12 mouse cellular contexts compared by ENCODE assay signal in the genomic region with DNA sequence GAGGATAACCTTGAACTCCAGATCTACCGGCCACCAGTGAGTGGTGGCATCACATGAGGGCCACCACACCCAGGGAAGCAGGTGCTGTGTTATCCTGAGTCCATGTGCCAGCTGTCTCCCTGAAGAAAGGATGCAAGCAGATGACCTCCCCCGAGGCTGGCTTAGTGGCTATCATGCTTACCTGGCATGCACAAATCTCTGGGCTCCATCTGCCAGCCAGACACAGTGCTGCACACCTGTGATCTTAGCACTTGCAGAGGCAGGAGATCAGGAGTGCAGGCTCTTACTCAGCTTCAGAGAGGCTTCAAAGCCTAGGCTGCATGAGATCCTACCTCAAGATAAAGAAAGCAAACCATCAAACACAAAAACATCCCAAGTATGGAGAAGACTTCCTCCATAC. TPM values are rescaled to one million over a fixed set of nuclear protein-coding genes. Genes with fewer than 3 reads are reported as not detected.
DNase-seq lines count a peak whose midpoint lies in the region; ATAC-seq and TF ChIP-seq lines count a peak whose summit lies in the region.
"Had no signal": no experiment of that assay in that cellular context is flagged by ENCODE, and none has a peak within 500 bp of the region (broad histone marks: within the 10 kb centered on the region; RNA-seq: fewer than 3 reads in every experiment).

No protein-coding gene starts in this region.

- H3K9me3 ChIP-seq in heart, embryonic 10.5 days: no peaks in the 10 kb centered on the region
- no peaks in the 10 kb centered on the region for H3K9me3 ChIP-seq in liver, embryonic 13.5 days (replicated peaks)
- no peaks in the 10 kb centered on the region for H3K9me3 ChIP-seq in liver, embryonic 11.5 days (ENCODE audit: control insufficient read depth, low read length)
- no peaks in the 10 kb centered on the region for H3K9me3 ChIP-seq in stomach, postnatal 0 days (ENCODE audit: control insufficient read depth, low read length)
- H3K9me3 ChIP-seq: limb, embryonic 13.5 days had no signal

- no peaks in the 10 kb centered on the region for H3K27me3 ChIP-seq in heart, embryonic 10.5 days (ENCODE audit: insufficient read depth, poor library complexity, severe bottlenecking)
- H3K27me3 ChIP-seq in liver, embryonic 13.5 days: no peaks in the 10 kb centered on the region
- no peaks in the 10 kb centered on the region for H3K27me3 ChIP-seq in liver, embryonic 11.5 days (replicated peaks; ENCODE audit: control insufficient read depth, insufficient read depth, low read length)
- H3K27me3 ChIP-seq in stomach, postnatal 0 days (ENCODE audit: control insufficient read depth, insufficient read depth, low read length): no peaks in the 10 kb centered on the region
- H3K27me3 ChIP-seq: limb, embryonic 13.5 days had no signal

- TF ChIP-seq CTCF in bone marrow, adult 2 months (IDR thresholded peaks at IDR 0.05; ENCODE audit: control insufficient read depth, insufficient read depth, low read length): no peak
- no peak for TF ChIP-seq CTCF in stomach, postnatal 0 days (IDR thresholded peaks at IDR 0.05; ENCODE audit: low read depth)

- no peak overlapping the region for H3K4me2 ChIP-seq in liver, embryonic 13.5 days
- H3K4me2 ChIP-seq in liver, embryonic 11.5 days: no peak overlapping the region
- no peak overlapping the region for H3K4me2 ChIP-seq in stomach, postnatal 0 days (replicated peaks; ENCODE audit: low read depth)
- H3K4me2 ChIP-seq: limb, embryonic 13.5 days had no signal

- ATAC-seq in liver, embryonic 13.5 days (ENCODE audit: low read depth): no peak
- ATAC-seq in liver, embryonic 11.5 days (replicated peaks; ENCODE audit: low FRiP score): no peak
- 0 out of 2 replicates have a peak, but pooled peaks have one; percentile 4 for ATAC-seq in stomach, postnatal 0 days (ENCODE audit: low FRiP score, low TSS enrichment)
- no peak for ATAC-seq in granulocyte monocyte progenitor cell, adult 5-6 weeks (replicated peaks; ENCODE audit: poor library complexity, severe bottlenecking)
- ATAC-seq: forebrain, postnatal 0 days had no signal

- H3K36me3 ChIP-seq in heart, embryonic 10.5 days: peaks cover 20% of the 10 kb centered on the region
- peaks cover 35% of the 10 kb centered on the region for H3K36me3 ChIP-seq in liver, embryonic 13.5 days
- H3K36me3 ChIP-seq in liver, embryonic 11.5 days (ENCODE audit: control insufficient read depth, insufficient read depth, low read length): peaks cover 2% of the 10 kb centered on the region; the same call in 1 of the 2 replicates
- no peaks in the 10 kb centered on the region; the same call in 1 of the 2 replicates for H3K36me3 ChIP-seq in stomach, postnatal 0 days (ENCODE audit: control insufficient read depth, insufficient read depth, low read length)

- TF ChIP-seq EP300 in stomach, postnatal 0 days (optimal IDR thresholded peaks at IDR 0.05): no peak

- no peak overlapping the region for H3K4me3 ChIP-seq in heart, embryonic 10.5 days
- H3K4me3 ChIP-seq in liver, embryonic 13.5 days (replicated peaks): no peak overlapping the region
- H3K4me3 ChIP-seq in liver, embryonic 11.5 days (ENCODE audit: low read depth, low read length): no peak overlapping the region
- H3K4me3 ChIP-seq in bone marrow, adult 2 months (replicated peaks; ENCODE audit: control insufficient read depth, low read depth, low read length): no peak overlapping the region
- H3K4me3 ChIP-seq in stomach, postnatal 0 days (ENCODE audit: low read depth, low read length): no peak overlapping the region
- H3K4me3 ChIP-seq: limb, embryonic 13.5 days had no signal

- no peak for DNase-seq in heart, embryonic 10.5 days (ENCODE audit: low spot score)
- DNase-seq in heart, postnatal 4 days: no peak
- no peak for DNase-seq in liver, embryonic 13.5 days
- DNase-seq in liver, embryonic 11.5 days (ENCODE audit: low spot score): no peak
- no peak for DNase-seq in stomach, postnatal 0 days (ENCODE audit: low spot score)
- no peak for DNase-seq in urinary bladder, postnatal 25 days (ENCODE audit: low spot score)
- DNase-seq: adrenal gland, adult 2 months; forebrain, postnatal 0 days; layer of hippocampus, adult 9-11 months had no signal

- peaks cover 45% of the 10 kb centered on the region for H3K4me1 ChIP-seq in heart, embryonic 10.5 days
- peaks cover 76% of the 10 kb centered on the region for H3K4me1 ChIP-seq in liver, embryonic 13.5 days (replicated peaks)
- H3K4me1 ChIP-seq in liver, embryonic 11.5 days (replicated peaks; ENCODE audit: control insufficient read depth, insufficient read depth, low read length): peaks cover 44% of the 10 kb centered on the region
- H3K4me1 ChIP-seq in bone marrow, adult 2 months (ENCODE audit: control insufficient read depth, insufficient read depth, low read length): peaks cover 20% of the 10 kb centered on the region
- peaks cover 6% of the 10 kb centered on the region for H3K4me1 ChIP-seq in stomach, postnatal 0 days (replicated peaks; ENCODE audit: control insufficient read depth, insufficient read depth)

- peak overlapping the region; percentile 26; the same call in 1 of the 2 replicates for H3K9ac ChIP-seq in liver, embryonic 13.5 days
- H3K9ac ChIP-seq in liver, embryonic 11.5 days (ENCODE audit: low read depth, low read length): no peak overlapping the region
- no peak overlapping the region for H3K9ac ChIP-seq in stomach, postnatal 0 days (ENCODE audit: low read length)
- H3K9ac ChIP-seq: forebrain, postnatal 0 days; limb, embryonic 13.5 days had no signal

- H3K27ac ChIP-seq in heart, embryonic 10.5 days: peak overlapping the region; percentile 13; the same call in 1 of the 2 replicates
- peak overlapping the region; percentile 29; the same call in 1 of the 2 replicates for H3K27ac ChIP-seq in liver, embryonic 13.5 days
- H3K27ac ChIP-seq in liver, embryonic 11.5 days (ENCODE audit: low read depth, low read length): no peak overlapping the region
- H3K27ac ChIP-seq in bone marrow, adult 2 months (ENCODE audit: control insufficient read depth, insufficient read depth, low read depth, low read length, poor library complexity): peak overlapping the region; percentile 8; the same call in 1 of the 2 replicates
- peak overlapping the region; percentile 56; the same call in 1 of the 2 replicates for H3K27ac ChIP-seq in stomach, postnatal 0 days (replicated peaks)
- H3K27ac ChIP-seq: limb, embryonic 13.5 days had no signal

- WGBS in heart, embryonic 10.5 days: 85% methylated on average over 2 of the region's 2 CpGs
- WGBS in liver, embryonic 13.5 days (ENCODE audit: insufficient replicate concordance): 51% methylated on average over 2 of the region's 2 CpGs
- 72% methylated on average over 2 of the region's 2 CpGs for WGBS in liver, embryonic 11.5 days
- WGBS in bone marrow, adult 2 months: 71% methylated on average over 2 of the region's 2 CpGs
- WGBS in stomach, postnatal 0 days: 65% methylated on average over 2 of the region's 2 CpGs

- TF ChIP-seq POLR2A in bone marrow, adult 2 months (IDR thresholded peaks at IDR 0.05; ENCODE audit: borderline replicate concordance, control insufficient read depth, low read depth, low read length): no peak

RNA-seq across cellular contexts. Expression of a gene that starts 25.0 kb away (rescaled TPM):
- polyA plus RNA-seq in heart, embryonic 10.5 days (2016; fragmentation: Nextera tagmentation; extraction: Ambion mirVana): 81.6 and 92.1 TPM in 2 replicates
- total RNA-seq in heart, postnatal 4 days (2021): 10 to 100 TPM; 83.9 to 86.7 TPM
- polyA plus RNA-seq in liver, embryonic 13.5 days (2015; fragmentation: Nextera tagmentation; extraction: Ambion mirVana): 51.8 and 56.8 TPM in 2 replicates
- 72.7 and 79.5 TPM in 2 replicates for polyA plus RNA-seq in liver, embryonic 11.5 days (2014; fragmentation: Nextera tagmentation; extraction: Ambion mirVana)
- 86.9 and 130 TPM in 2 replicates for polyA plus RNA-seq in bone marrow, adult 2 months (2011; ENCODE audit: insufficient read depth, insufficient read length, low replicate concordance, missing spikeins)
- polyA plus RNA-seq in stomach, postnatal 0 days (2015; fragmentation: Nextera tagmentation; extraction: Ambion mirVana): 76.0 and 78.4 TPM in 2 replicates
- 76.9 and 91.2 TPM in 2 replicates for total RNA-seq in granulocyte monocyte progenitor cell, adult 5-6 weeks (2014; fragmentation: Nextera tagmentation)
- total RNA-seq in granulocyte monocyte progenitor cell, adult 5-6 weeks (2017): 87.7 and 113 TPM in 2 replicates

RNA-seq across cellular contexts. Expression of a gene that starts 38.1 kb away (rescaled TPM):
- 38.9 and 51.3 TPM in 2 replicates for polyA plus RNA-seq in heart, embryonic 10.5 days (2016; fragmentation: Nextera tagmentation; extraction: Ambion mirVana)
- 10 to 100 TPM; 11.3 to 13.3 TPM for total RNA-seq in heart, postnatal 4 days (2021)
- polyA plus RNA-seq in liver, embryonic 13.5 days (2015; fragmentation: Nextera tagmentation; extraction: Ambion mirVana): 24.3 and 28.6 TPM in 2 replicates
- polyA plus RNA-seq in liver, embryonic 11.5 days (2014; fragmentation: Nextera tagmentation; extraction: Ambion mirVana): 59.2 and 60.2 TPM in 2 replicates
- polyA plus RNA-seq in bone marrow, adult 2 months (2011; ENCODE audit: insufficient read depth, insufficient read length, low replicate concordance, missing spikeins): 24.8 and 56.3 TPM in 2 replicates
- polyA plus RNA-seq in stomach, postnatal 0 days (2015; fragmentation: Nextera tagmentation; extraction: Ambion mirVana): 27.9 and 30.8 TPM in 2 replicates
- total RNA-seq in granulocyte monocyte progenitor cell, adult 5-6 weeks (2014; fragmentation: Nextera tagmentation): 40.4 and 45.7 TPM in 2 replicates
- total RNA-seq in granulocyte monocyte progenitor cell, adult 5-6 weeks (2017): 21.2 and 34.9 TPM in 2 replicates
